ENCODE assay signal across 10 mouse cellular contexts in genomic region chr9:58369644-58370043, GRCm38 (mm10). TPM values are rescaled to one million over a fixed set of nuclear protein-coding genes. Genes with fewer than 3 reads are reported as not detected.
DNase-seq lines count a peak whose midpoint lies in the region; ATAC-seq lines count a peak whose summit lies in the region.
"Had no signal": no experiment of that assay in that cellular context is flagged by ENCODE, and none has a peak within 500 bp of the region (broad histone marks: within the 10 kb centered on the region; RNA-seq: fewer than 3 reads in every experiment).

No protein-coding gene starts in this region.

- WGBS in neural tube, embryonic 15.5 days, result 48% methylated on average over 6 of the region's 6 CpGs

- H3K27me3 ChIP-seq in neural tube, embryonic 15.5 days (replicated peaks), result no peaks in the 10 kb centered on the region

- H3K4me1 ChIP-seq in neural tube, embryonic 15.5 days, result peaks cover 5% of the 10 kb centered on the region

- H3K4me3 ChIP-seq in neural tube, embryonic 15.5 days (replicated peaks), result no peak overlapping the region

- peak; percentile 55 for DNase-seq in gastrocnemius, adult 18-20 months (ENCODE audit: low spot score)
- no peak for DNase-seq in gastrocnemius, adult 8-10 months (ENCODE audit: low spot score in 2 of 2)
- DNase-seq in neural tube, embryonic 10.5 days (ENCODE audit: extremely low spot score, low spot score), result peak; percentile 36
- DNase-seq in adrenal gland, postnatal 14 days, result peak; percentile 45
- peak; percentile 48 to 68 for DNase-seq in heart, postnatal 10 days
- peak; percentile 31 for DNase-seq in lung, postnatal 25 days (ENCODE audit: low spot score)
- DNase-seq in Muller cell, postnatal 12 days (ENCODE audit: inconsistent ontology term), result no peak

- H3K9ac ChIP-seq in neural tube, embryonic 15.5 days (replicated peaks), result no peak overlapping the region

- intact Hi-C loops in heart, postnatal 10 days (cut with DNase I), result loop anchor here (2.0 to 5.0 kb wide), 2 partner anchors 39 to 142 kb away; no protein-coding TSS in a partner anchor

- no peak overlapping the region for H3K27ac ChIP-seq in neural tube, embryonic 15.5 days (replicated peaks)

- no peaks in the 10 kb centered on the region for H3K36me3 ChIP-seq in neural tube, embryonic 15.5 days

- no peak overlapping the region for H3K4me2 ChIP-seq in neural tube, embryonic 15.5 days

- H3K9me3 ChIP-seq in neural tube, embryonic 15.5 days (replicated peaks), result no peaks in the 10 kb centered on the region

- ATAC-seq in neural tube, embryonic 15.5 days (ENCODE audit: low FRiP score), result no peak

RNA-seq across cellular contexts. Expression of gene Tbc1d21, which starts 0.6 kb away (rescaled TPM):
- not detected for total RNA-seq in gastrocnemius, adult 18-20 months (2021)
- not detected for total RNA-seq in gastrocnemius, adult 8-10 months (2022)
- not detected in 2 replicates for polyA plus RNA-seq in neural tube, embryonic 15.5 days (2015; fragmentation: Nextera tagmentation; extraction: Ambion mirVana)
- not detected in 2 replicates for total RNA-seq in adrenal gland, postnatal 14 days (2021)
- not detected for total RNA-seq in heart, postnatal 10 days (2021)
- total RNA-seq: layer of hippocampus, postnatal 25 days; neutrophil, adult 5-6 weeks had no signal

RNA-seq across cellular contexts. Expression of gene Loxl1, which starts 56.7 kb away (rescaled TPM):
- 10 to 100 TPM; 12.3 to 14.1 TPM for total RNA-seq in gastrocnemius, adult 18-20 months (2021)
- 10 to 100 TPM in 2 of 4 experiments, 1 to 10 TPM in 2; 5.9 to 10.7 (median 8.9) TPM for total RNA-seq in gastrocnemius, adult 8-10 months (2022)
- polyA plus RNA-seq in neural tube, embryonic 15.5 days (2015; fragmentation: Nextera tagmentation; extraction: Ambion mirVana), result 10.2 and 12.1 TPM in 2 replicates
- 29.8 and 32.9 TPM in 2 replicates for total RNA-seq in adrenal gland, postnatal 14 days (2021)
- total RNA-seq in heart, postnatal 10 days (2021), result 10 to 100 TPM; 83.7 to 86.7 TPM
- total RNA-seq: neutrophil, adult 5-6 weeks had no signal

Comparison
In these comparisons a context has a peak if more than half of its experiments do, and no peak if none do; other contexts are left out.
1. DNase-seq: peak in gastrocnemius, adult 18-20 months (single experiment), neural tube, embryonic 10.5 days (single experiment), adrenal gland, postnatal 14 days (single experiment), heart, postnatal 10 days (2 of 2) and lung, postnatal 25 days (single experiment); none in gastrocnemius, adult 8-10 months (0 of 2) and Muller cell, postnatal 12 days (single experiment).